Mouse (Mus musculus) limb, embryonic 12.5 days (tissue): ENCODE data around the gene Napa. TPM values are rescaled to one million over a fixed set of nuclear protein-coding genes. Genes with fewer than 3 reads are reported as not detected.

Source experiments
- ATAC-seq: fragments of 200-750 bp; cut with Nextera tagmentation; 2 replicates; pipeline ENCODE4 v1.8.0; 2017; ENCODE audit warnings: low read depth, moderate TSS enrichment; ENCODE audit not compliant: insufficient number of reproducible peaks, insufficient read depth, low FRiP score, low TSS enrichment
- H3K27ac ChIP-seq: fragments of 300-500 bp; sonication (generic); 2 replicates; pipeline ENCODE4 v1.5.1; 2016; ENCODE audit warnings: mild to moderate bottlenecking, moderate library complexity
- H3K27me3 ChIP-seq: fragments of 300-500 bp; sonication (generic); 2 replicates; pipeline ENCODE4 v1.6.1; 2016; ENCODE audit warnings: mild to moderate bottlenecking, moderate library complexity
- H3K36me3 ChIP-seq: fragments of 300-500 bp; sonication (generic); 2 replicates; pipeline ENCODE4 v1.6.1; 2016; ENCODE audit warnings: mild to moderate bottlenecking, moderate library complexity
- H3K4me1 ChIP-seq: fragments of 300-500 bp; sonication (generic); replicated peaks from 2 replicates; pipeline ENCODE4 v1.6.1; 2016
- H3K4me2 ChIP-seq: fragments of 300-500 bp; sonication (generic); 2 replicates; pipeline ENCODE4 v1.6.1; 2016; ENCODE audit warnings: mild to moderate bottlenecking, moderate library complexity
- H3K4me3 ChIP-seq: fragments of 300-500 bp; sonication (generic); replicated peaks from 2 replicates; pipeline ENCODE4 v1.5.1; 2016; ENCODE audit warnings: mild to moderate bottlenecking
- H3K9ac ChIP-seq: fragments of 300-500 bp; sonication (generic); replicated peaks from 2 replicates; pipeline ENCODE4 v1.6.1; 2016; ENCODE audit warnings: mild to moderate bottlenecking, moderate library complexity
- H3K9me3 ChIP-seq: fragments of 300-500 bp; sonication (generic); 2 replicates; pipeline ENCODE4 v1.6.1; 2016; ENCODE audit warnings: mild to moderate bottlenecking, moderate library complexity
- WGBS: fragments of 180-500 bp; shearing (Covaris S2); methylation state at CpG from one replicate; pipeline ENCODE4 v1.1.7; 2016; 5-methylcytosine and 5-hydroxymethylcytosine counted together
- polyA plus RNA-seq: library from polyadenylated mRNA; unstranded; fragments of >200 nt; fragmentation: Nextera tagmentation; extraction: Ambion mirVana; gene quantifications from 2 replicates; pipeline ENCODE4 v1.2.1, GENCODE M21; 2016

Gene Napa
- polyA plus RNA-seq, 1 experiment from 2014 or later = 181 TPM

GRCm38 (mm10) chr7:16158735-16159134 lies 60.5 kb downstream of the Napa start:
- H3K27ac ChIP-seq = no peak overlapping the region
- no peak for ATAC-seq
- H3K36me3 ChIP-seq = no peaks in the 10 kb centered on the region
- H3K9ac ChIP-seq = no peak overlapping the region
- no peaks in the 10 kb centered on the region for H3K4me1 ChIP-seq
- peak overlapping the region; percentile 19 for H3K4me3 ChIP-seq
- H3K27me3 ChIP-seq = peaks cover 53% of the 10 kb centered on the region
- 8% methylated on average over 35 of the region's 39 CpGs for WGBS
- H3K9me3 ChIP-seq = 0 out of 2 replicates have a peak, but pooled peaks cover 5% of the 10 kb centered on the region
- H3K4me2 ChIP-seq = peak overlapping the region; percentile 24; the same call in 1 of the 2 replicates

GRCm38 (mm10) chr7:16160702-16161101 lies 62.4 kb downstream of the Napa start:
- H3K27me3 ChIP-seq = peaks cover 53% of the 10 kb centered on the region
- WGBS = 61% methylated on average over 3 of the region's 3 CpGs
- no peaks in the 10 kb centered on the region for H3K36me3 ChIP-seq
- H3K9ac ChIP-seq = no peak overlapping the region
- H3K4me3 ChIP-seq = no peak overlapping the region
- no peaks in the 10 kb centered on the region for H3K4me1 ChIP-seq
- 0 out of 2 replicates have a peak, but pooled peaks cover 5% of the 10 kb centered on the region for H3K9me3 ChIP-seq
- no peak overlapping the region for H3K4me2 ChIP-seq
- no peak for ATAC-seq
- H3K27ac ChIP-seq = no peak overlapping the region

GRCm38 (mm10) chr7:16161302-16161701 lies 63.0 kb downstream of the Napa start:
- no peak overlapping the region for H3K27ac ChIP-seq
- H3K4me3 ChIP-seq = no peak overlapping the region
- no peaks in the 10 kb centered on the region for H3K36me3 ChIP-seq
- H3K4me2 ChIP-seq = no peak overlapping the region
- no peaks in the 10 kb centered on the region for H3K4me1 ChIP-seq
- 91% methylated on average over 9 of the region's 9 CpGs for WGBS
- ATAC-seq = no peak
- H3K9me3 ChIP-seq = 0 out of 2 replicates have a peak, but pooled peaks cover 5% of the 10 kb centered on the region
- no peak overlapping the region for H3K9ac ChIP-seq
- peaks cover 53% of the 10 kb centered on the region for H3K27me3 ChIP-seq

GRCm38 (mm10) chr7:16162036-16162435 lies 63.8 kb downstream of the Napa start:
- Histone ChIP-seq H3K27me3 (peaks cover 51% of the 10 kb centered on the region), H3K27ac (no peak overlapping the region), H3K4me1 (no peaks in the 10 kb centered on the region), H3K9me3 (0 out of 2 replicates have a peak, but pooled peaks cover 5% of the 10 kb centered on the region), H3K36me3 (no peaks in the 10 kb centered on the region), H3K4me3 (no peak overlapping the region), H3K9ac (no peak overlapping the region), H3K4me2 (no peak overlapping the region)
- no peak for ATAC-seq
- 72% methylated on average over 7 of the region's 7 CpGs for WGBS

Other genes starting within 250 kb of the Napa start
- gene Crx, start 218.5 kb upstream of the Napa start, polyA plus RNA-seq = not detected in 2 replicates
- not detected in 2 replicates for gene Crxos, start 215.8 kb upstream of the Napa start, polyA plus RNA-seq
- 912 and 933 TPM in 2 replicates for gene Selenow, start 176.1 kb upstream of the Napa start, polyA plus RNA-seq
- gene Nop53, start 152.4 kb upstream of the Napa start, polyA plus RNA-seq = 187 and 192 TPM in 2 replicates
- gene Ehd2, start 130.9 kb upstream of the Napa start, polyA plus RNA-seq = 10.0 and 12.4 TPM in 2 replicates
- gene Bicra, start 50.5 kb upstream of the Napa start, polyA plus RNA-seq = 9.0 and 9.4 TPM in 2 replicates
- 0.08 TPM in 1 of 2 replicates, not detected in the other for gene Zfp541, start 36.6 kb upstream of the Napa start, polyA plus RNA-seq
- gene Kptn, start 21.4 kb downstream of the Napa start, polyA plus RNA-seq = 30.7 and 33.3 TPM in 2 replicates
- 0.18 and 0.20 TPM in 2 replicates for gene Slc8a2, start 31.4 kb downstream of the Napa start, polyA plus RNA-seq
- 7.7 and 9.4 TPM in 2 replicates for gene Meis3, start 76.6 kb downstream of the Napa start, polyA plus RNA-seq
- gene Dhx34, start 123.6 kb downstream of the Napa start, polyA plus RNA-seq = 14.7 and 17.4 TPM in 2 replicates
- 0.10 TPM in 1 of 2 replicates, not detected in the other for gene C5ar2, start 145.7 kb downstream of the Napa start, polyA plus RNA-seq
- gene C5ar1, start 161.1 kb downstream of the Napa start, polyA plus RNA-seq = 0.45 and 0.91 TPM in 2 replicates
- 13.9 and 17.6 TPM in 2 replicates for gene Inafm1, start 175.2 kb downstream of the Napa start, polyA plus RNA-seq
- 43.1 and 44.7 TPM in 2 replicates for gene Ccdc9, start 188.3 kb downstream of the Napa start, polyA plus RNA-seq
- gene Bbc3, start 209.9 kb downstream of the Napa start, polyA plus RNA-seq = 8.2 and 9.3 TPM in 2 replicates